In genomic region chr19:53830407-53831163, GRCm38 (mm10) we compare ENCODE assay signal across 8 mouse cellular contexts.
DNase-seq lines count a peak whose midpoint lies in the region; ATAC-seq lines count a peak whose summit lies in the region.

No protein-coding gene starts in this region.

- H3K9ac ChIP-seq in heart, embryonic 13.5 days, result peak overlapping the region; percentile 65
- H3K9ac ChIP-seq in kidney, embryonic 16.5 days (replicated peaks; ENCODE audit: low read length), result peak overlapping the region; percentile 51

- DNase-seq in NIH3T3 (ENCODE audit: low read depth), result peak; percentile 36
- DNase-seq in embryo, embryonic 11 days, result peak; percentile 51
- peak; percentile 66 for DNase-seq in mesoderm, embryonic 11.5 days (ENCODE audit: low read depth, low spot score)
- DNase-seq in layer of hippocampus, postnatal 25 days (ENCODE audit: extremely low spot score in 1 of 2, low spot score in 1 of 2), result no peak
- no peak for DNase-seq in layer of hippocampus, adult 18-20 months (ENCODE audit: low spot score in 2 of 2)
- no peak for DNase-seq in urinary bladder, postnatal 10 days (ENCODE audit: low spot score)

- peaks cover 35% of the 10 kb centered on the region for H3K4me1 ChIP-seq in heart, embryonic 13.5 days
- peaks cover 26% of the 10 kb centered on the region for H3K4me1 ChIP-seq in kidney, embryonic 16.5 days (ENCODE audit: insufficient read depth, low read length)

- no peaks in the 10 kb centered on the region for H3K27me3 ChIP-seq in heart, embryonic 13.5 days (replicated peaks)
- H3K27me3 ChIP-seq in kidney, embryonic 16.5 days (ENCODE audit: insufficient read depth, low read length), result no peaks in the 10 kb centered on the region

- peak overlapping the region; percentile 89 for H3K27ac ChIP-seq in heart, embryonic 13.5 days (replicated peaks)
- peak overlapping the region; percentile 89 for H3K27ac ChIP-seq in kidney, embryonic 16.5 days (ENCODE audit: low read length)

- H3K4me3 ChIP-seq in heart, embryonic 13.5 days, result no peak overlapping the region; the same call in 1 of the 2 replicates
- no peak overlapping the region for H3K4me3 ChIP-seq in kidney, embryonic 16.5 days (ENCODE audit: low read length)

- ATAC-seq in heart, embryonic 13.5 days (ENCODE audit: extremely low read depth, insufficient number of reproducible peaks, low FRiP score, low TSS enrichment), result peak; percentile 71
- ATAC-seq in kidney, embryonic 16.5 days (ENCODE audit: low FRiP score, low TSS enrichment), result peak; percentile 98

- H3K9me3 ChIP-seq in heart, embryonic 13.5 days, result no peaks in the 10 kb centered on the region
- H3K9me3 ChIP-seq in kidney, embryonic 16.5 days (ENCODE audit: low read length), result no peaks in the 10 kb centered on the region

- H3K4me2 ChIP-seq in heart, embryonic 13.5 days, result peak overlapping the region; percentile 51
- peak overlapping the region; percentile 36 for H3K4me2 ChIP-seq in kidney, embryonic 16.5 days (replicated peaks; ENCODE audit: low read depth, low read length)

- H3K36me3 ChIP-seq in heart, embryonic 13.5 days, result peaks cover 47% of the 10 kb centered on the region
- H3K36me3 ChIP-seq in kidney, embryonic 16.5 days (ENCODE audit: insufficient read depth, low read length), result no peaks in the 10 kb centered on the region

- 8% methylated on average over 8 of the region's 8 CpGs for WGBS in heart, embryonic 13.5 days
- 3% methylated on average over 8 of the region's 8 CpGs for WGBS in kidney, embryonic 16.5 days

Comparison
In these comparisons a context has a peak if more than half of its experiments do, and no peak if none do; other contexts are left out.
1. DNase-seq: peak in NIH3T3 (single experiment), embryo, embryonic 11 days (single experiment) and mesoderm, embryonic 11.5 days (single experiment); none in layer of hippocampus, postnatal 25 days (0 of 2), layer of hippocampus, adult 18-20 months (0 of 2) and urinary bladder, postnatal 10 days (single experiment).